Mouse (Mus musculus) liver, adult 2 months (tissue): ENCODE data around the gene Nfatc3.

Experiments
- CTCF ChIP-seq: fragments of 200-500 bp; IDR thresholded peaks from 2 replicates; pipeline ENCODE4 v1.5.1; 2011; ENCODE audit warnings: low read depth, low read length, control low read depth
- POLR2A ChIP-seq: fragments of 200-500 bp; IDR thresholded peaks from 2 replicates; pipeline ENCODE4 v1.6.1; 2011; ENCODE audit warnings: low read length, control low read depth; ENCODE audit not compliant: insufficient read depth; ENCODE audit errors: extremely low read depth

DNA sequence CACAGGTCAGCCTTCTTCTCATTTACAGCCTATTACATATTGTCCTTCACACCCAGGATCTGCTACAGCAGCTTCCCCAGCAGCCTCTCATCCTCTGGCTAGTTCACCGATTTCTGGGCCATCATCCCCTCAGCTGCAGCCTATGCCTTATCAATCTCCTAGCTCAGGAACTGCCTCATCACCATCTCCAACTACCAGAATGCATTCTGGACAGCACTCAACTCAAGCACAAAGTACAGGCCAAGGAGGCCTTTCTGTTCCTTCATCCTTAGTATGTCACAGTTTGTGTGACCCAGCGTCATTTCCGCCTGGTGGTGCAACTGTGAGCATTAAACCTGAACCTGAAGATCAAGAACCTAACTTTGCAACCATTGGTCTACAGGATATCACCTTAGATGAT, 50.1 kb downstream of the Nfatc3 start:
- TF ChIP-seq CTCF (no peak), POLR2A (no peak)
